Mouse (Mus musculus): ENCODE data around the gene Hoxa10. TPM values are rescaled to one million over a fixed set of nuclear protein-coding genes. Genes with fewer than 3 reads are reported as not detected.

The Hoxa10 gene
- total and polyA plus RNA-seq, 3 experiments = not detected

- Histone ChIP-seq H3K36me3 (ENCODE audit: control insufficient read depth in 1 of 2, insufficient read depth in 2 of 2, low read length in 2 of 2) (no peaks in the 10 kb centered on the region), H3K27ac (ENCODE audit: control insufficient read depth, low read depth, low read length) (no peak overlapping the region), H3K79me2 (ENCODE audit: control insufficient read depth, insufficient read depth, low read length, poor library complexity) (no peaks in the 10 kb centered on the region), H3K27me3 (ENCODE audit: control insufficient read depth in 1 of 2, insufficient read depth in 2 of 2, low read length in 2 of 2) (no peaks in the 10 kb centered on the region), H3K4me3 (ENCODE audit: control insufficient read depth in 1 of 2, insufficient read depth in 1 of 2, low read depth in 2 of 2, low read length in 2 of 2) (peak overlapping the region; percentile 24 to 74; a peak in 3 of 4 replicates), H3K9me3 (replicated peaks; ENCODE audit: insufficient read depth, low read length) (no peaks in the 10 kb centered on the region), H3K4me1 (ENCODE audit: control insufficient read depth in 1 of 2, insufficient read depth in 2 of 2, low read length in 2 of 2) (no peaks in the 10 kb centered on the region), H3K9ac (ENCODE audit: control insufficient read depth, low read depth, low read length, poor library complexity, severe bottlenecking) (peak overlapping the region; percentile 47)
- no peak for DNase-seq (ENCODE audit: low read depth, low spot score)
- TF ChIP-seq POLR2A (IDR thresholded peaks at IDR 0.05; ENCODE audit: control insufficient read depth in 1 of 2, insufficient read depth in 1 of 2, low read depth in 1 of 2, low read length in 2 of 2, poor library complexity in 1 of 2) (no peak), TCF12 (IDR thresholded peaks at IDR 0.05; ENCODE audit: low read depth, low read length) (no peak), MYC (IDR thresholded peaks at IDR 0.05; ENCODE audit: low read depth, low read length) (no peak), POLR2AphosphoS2 (IDR thresholded peaks at IDR 0.05; ENCODE audit: low read length) (no peak)
Measured at GRCm38 (mm10) chr6:52221993-52222685, 18.5 kb downstream of the Hoxa10 start.

- peak; percentile 81 for DNase-seq (ENCODE audit: low read depth, low spot score)
- H3K4me3 ChIP-seq (ENCODE audit: control insufficient read depth in 1 of 2, insufficient read depth in 1 of 2, low read depth in 2 of 2, low read length in 2 of 2) = peak within 1 kb of the TSS; percentile 74 to 79
- no peak within 1 kb of the TSS for H3K27ac ChIP-seq (ENCODE audit: control insufficient read depth, low read depth, low read length)
- TF ChIP-seq ZC3H11A (IDR thresholded peaks at IDR 0.05; ENCODE audit: low read depth, low read length) (peak; percentile 87), CTCF (IDR thresholded peaks at IDR 0.05 in 2 of 3, conservative IDR thresholded peaks at IDR 0.05 in 1 of 3; ENCODE audit: control insufficient read depth in 1 of 3, insufficient read depth in 1 of 3, low read depth in 2 of 3, low read length in 3 of 3, poor library complexity in 1 of 3, severe bottlenecking in 1 of 3) (peak; percentile 81 to 89 (median 86)), RAD21 (IDR thresholded peaks at IDR 0.05; ENCODE audit: low read depth, low read length) (peak; percentile 91), SIN3A (IDR thresholded peaks at IDR 0.05; ENCODE audit: low read length) (peak; percentile 32; the same call in 1 of the 2 replicates), SMC3 (IDR thresholded peaks at IDR 0.05; ENCODE audit: low read depth, low read length) (peak; percentile 77), GATA1 (IDR thresholded peaks at IDR 0.05; ENCODE audit: low read depth, low read length) (no peak)
- H3K27me3 ChIP-seq (ENCODE audit: control insufficient read depth in 1 of 2, insufficient read depth in 2 of 2, low read length in 2 of 2) = no peaks in the 10 kb centered on the region
- no peaks in the 10 kb centered on the region for H3K9me3 ChIP-seq (replicated peaks; ENCODE audit: insufficient read depth, low read length)
- no peaks in the 10 kb centered on the region for H3K36me3 ChIP-seq (ENCODE audit: control insufficient read depth in 1 of 2, insufficient read depth in 2 of 2, low read length in 2 of 2)
- H3K9ac ChIP-seq (ENCODE audit: control insufficient read depth, low read depth, low read length, poor library complexity, severe bottlenecking) = peak within 1 kb of the TSS; percentile 72
- no peaks in the 10 kb centered on the region for H3K4me1 ChIP-seq (ENCODE audit: control insufficient read depth in 1 of 2, insufficient read depth in 2 of 2, low read length in 2 of 2)
- no peaks in the 10 kb centered on the region for H3K79me2 ChIP-seq (ENCODE audit: control insufficient read depth, insufficient read depth, low read length, poor library complexity)
Measured at GRCm38 (mm10) chr6:52221337-52221992, 19.2 kb downstream of the Hoxa10 start, which contains the start of gene Hoxa7. Hoxa7 (minus strand) TSS chr6:52221854.

DNA sequence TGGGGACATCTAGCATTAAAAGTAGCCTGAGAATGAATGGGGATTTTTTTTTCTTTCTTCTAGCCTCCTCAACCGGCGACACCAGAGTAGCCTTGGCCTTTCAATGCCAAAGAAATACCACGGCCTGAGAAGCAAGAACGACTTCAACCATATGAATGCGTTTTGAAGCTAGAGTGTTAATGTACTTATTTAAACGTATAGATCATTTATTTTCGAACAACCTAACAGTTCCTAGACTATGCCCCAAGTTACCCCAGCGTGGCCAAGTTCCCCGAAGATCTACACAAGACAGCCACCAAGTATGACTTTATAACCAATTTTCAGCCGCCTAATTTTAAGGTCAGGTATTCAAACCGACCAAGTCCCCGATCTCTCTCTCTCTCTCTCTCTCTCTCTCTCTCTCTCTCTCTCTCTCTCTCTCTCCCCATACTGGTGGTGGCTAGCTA is 19.8 kb downstream of the Hoxa10 start:
- no peaks in the 10 kb centered on the region for H3K79me2 ChIP-seq (ENCODE audit: control insufficient read depth, insufficient read depth, low read length, poor library complexity)
- no peaks in the 10 kb centered on the region for H3K9me3 ChIP-seq (replicated peaks; ENCODE audit: insufficient read depth, low read length)
- TF ChIP-seq EP300 (IDR thresholded peaks at IDR 0.05; ENCODE audit: low read depth in 1 of 2, low read length in 2 of 2) (no peak), SMC3 (IDR thresholded peaks at IDR 0.05; ENCODE audit: low read depth, low read length) (no peak), MYC (IDR thresholded peaks at IDR 0.05; ENCODE audit: low read depth, low read length) (no peak), MEF2A (IDR thresholded peaks at IDR 0.05; ENCODE audit: extremely low read depth, insufficient replicate concordance, low read depth, low read length, poor library complexity, severe bottlenecking) (no peak), SIN3A (IDR thresholded peaks at IDR 0.05; ENCODE audit: low read length) (no peak), USF1 (IDR thresholded peaks at IDR 0.05; ENCODE audit: low read depth, low read length) (no peak), HCFC1 (IDR thresholded peaks at IDR 0.05; ENCODE audit: low read depth, low read length) (no peak), CTCF (IDR thresholded peaks at IDR 0.05 in 2 of 3, conservative IDR thresholded peaks at IDR 0.05 in 1 of 3; ENCODE audit: control insufficient read depth in 1 of 3, insufficient read depth in 1 of 3, low read depth in 2 of 3, low read length in 3 of 3, poor library complexity in 1 of 3, severe bottlenecking in 1 of 3) (no peak), POLR2AphosphoS2 (IDR thresholded peaks at IDR 0.05; ENCODE audit: low read length) (no peak), CHD2 (IDR thresholded peaks at IDR 0.05; ENCODE audit: low read length) (no peak), ZC3H11A (IDR thresholded peaks at IDR 0.05; ENCODE audit: low read depth, low read length) (no peak)
- DNase-seq (ENCODE audit: low read depth, low spot score) = peak; percentile 9
- no peak overlapping the region for H3K27ac ChIP-seq (ENCODE audit: control insufficient read depth, low read depth, low read length)
- peak overlapping the region; percentile 74 to 79; a peak in 3 of 4 replicates for H3K4me3 ChIP-seq (ENCODE audit: control insufficient read depth in 1 of 2, insufficient read depth in 1 of 2, low read depth in 2 of 2, low read length in 2 of 2)
- peak overlapping the region; percentile 72 for H3K9ac ChIP-seq (ENCODE audit: control insufficient read depth, low read depth, low read length, poor library complexity, severe bottlenecking)
- no peaks in the 10 kb centered on the region for H3K27me3 ChIP-seq (ENCODE audit: control insufficient read depth in 1 of 2, insufficient read depth in 2 of 2, low read length in 2 of 2)
- no peaks in the 10 kb centered on the region for H3K36me3 ChIP-seq (ENCODE audit: control insufficient read depth in 1 of 2, insufficient read depth in 2 of 2, low read length in 2 of 2)
- H3K4me1 ChIP-seq (ENCODE audit: control insufficient read depth in 1 of 2, insufficient read depth in 2 of 2, low read length in 2 of 2) = no peaks in the 10 kb centered on the region

Data from MEL (cell line).